Mouse (Mus musculus) midbrain, embryonic 13.5 days (tissue): ENCODE results near the gene Ap2a1. TPM values are rescaled to one million over a fixed set of nuclear protein-coding genes. Genes with fewer than 3 reads are reported as not detected.

Experiments used
- ATAC-seq: fragments of 200-750 bp; cut with Nextera tagmentation; 2 replicates; pipeline ENCODE4 v1.8.0; 2017; ENCODE audit warnings: mild to moderate bottlenecking, moderate TSS enrichment, moderate library complexity
- H3K27ac ChIP-seq: fragments of 300-500 bp; sonication (generic); 2 replicates; pipeline ENCODE4 v1.5.1; 2015; ENCODE audit warnings: inconsistent platforms, mild to moderate bottlenecking, moderate library complexity
- H3K27me3 ChIP-seq: fragments of 300-500 bp; sonication (generic); 2 replicates; pipeline ENCODE4 v1.6.1; 2015; ENCODE audit warnings: mild to moderate bottlenecking, inconsistent platforms
- H3K36me3 ChIP-seq: fragments of 300-500 bp; sonication (generic); 2 replicates; pipeline ENCODE4 v1.6.1; 2015; ENCODE audit warnings: mild to moderate bottlenecking, inconsistent platforms
- H3K4me1 ChIP-seq: fragments of 300-500 bp; sonication (generic); replicated peaks from 2 replicates; pipeline ENCODE4 v1.6.1; 2015; ENCODE audit warnings: inconsistent platforms
- H3K4me2 ChIP-seq: fragments of 300-500 bp; sonication (generic); replicated peaks from 2 replicates; pipeline ENCODE4 v1.6.1; 2015; ENCODE audit warnings: moderate library complexity, mild to moderate bottlenecking, inconsistent platforms
- H3K4me3 ChIP-seq: fragments of 300-500 bp; sonication (generic); replicated peaks from 2 replicates; pipeline ENCODE4 v1.5.1; 2015; ENCODE audit warnings: mild to moderate bottlenecking, inconsistent platforms
- H3K9ac ChIP-seq: fragments of 300-500 bp; sonication (generic); replicated peaks from 2 replicates; pipeline ENCODE4 v1.6.1; 2015; ENCODE audit warnings: mild to moderate bottlenecking, inconsistent platforms
- H3K9me3 ChIP-seq: fragments of 300-500 bp; sonication (generic); 2 replicates; pipeline ENCODE4 v1.6.1; 2016; ENCODE audit warnings: mild to moderate bottlenecking, inconsistent platforms
- WGBS: fragments of 180-500 bp; shearing (Covaris S2); methylation state at CpG from one replicate; pipeline ENCODE4 v1.1.7; 2015; 5-methylcytosine and 5-hydroxymethylcytosine counted together
- polyA plus RNA-seq: library from polyadenylated mRNA; unstranded; fragments of >200 nt; fragmentation: Nextera tagmentation; extraction: Ambion mirVana; gene quantifications from 2 replicates; pipeline ENCODE4 v1.2.1, GENCODE M21; 2015

Gene Ap2a1
- polyA plus RNA-seq, 1 experiment from 2014 or later: 98.6 TPM

GRCm38 (mm10) chr7:44962337-44962736 lies 33.0 kb upstream of the Ap2a1 start:
- ATAC-seq: no peak
- 88% methylated on average over 8 of the region's 8 CpGs for WGBS

GRCm38 (mm10) chr7:44960512-44960910 lies 31.2 kb upstream of the Ap2a1 start:
- H3K4me2 ChIP-seq: no peak overlapping the region
- WGBS: 91% methylated on average over 13 of the region's 13 CpGs
- peaks cover 68% of the 10 kb centered on the region for H3K36me3 ChIP-seq
- H3K9ac ChIP-seq: no peak overlapping the region
- H3K4me1 ChIP-seq: no peaks in the 10 kb centered on the region
- no peak for ATAC-seq
- no peaks in the 10 kb centered on the region for H3K27me3 ChIP-seq
- H3K9me3 ChIP-seq: no peaks in the 10 kb centered on the region
- no peak overlapping the region for H3K4me3 ChIP-seq
- H3K27ac ChIP-seq: no peak overlapping the region

More at GRCm38 (mm10) chr7:44962337-44962736, 33.0 kb upstream of the Ap2a1 start:
- Histone ChIP-seq H3K4me2 (no peak overlapping the region), H3K4me3 (no peak overlapping the region), H3K9me3 (no peaks in the 10 kb centered on the region), H3K27me3 (no peaks in the 10 kb centered on the region), H3K36me3 (peaks cover 85% of the 10 kb centered on the region), H3K27ac (no peak overlapping the region), H3K4me1 (no peaks in the 10 kb centered on the region), H3K9ac (no peak overlapping the region)

- Histone ChIP-seq H3K9me3 (no peaks in the 10 kb centered on the region), H3K4me3 (no peak overlapping the region), H3K27ac (no peak overlapping the region), H3K36me3 (peaks cover 63% of the 10 kb centered on the region), H3K4me2 (no peak overlapping the region), H3K4me1 (no peaks in the 10 kb centered on the region), H3K27me3 (no peaks in the 10 kb centered on the region), H3K9ac (no peak overlapping the region)
- no peak for ATAC-seq
- whole genome bisulfite sequencing: 90% methylated on average over 10 of the region's 10 CpGs
Observed at GRCm38 (mm10) chr7:44959874-44960511, 30.7 kb upstream of the Ap2a1 start.

DNA sequence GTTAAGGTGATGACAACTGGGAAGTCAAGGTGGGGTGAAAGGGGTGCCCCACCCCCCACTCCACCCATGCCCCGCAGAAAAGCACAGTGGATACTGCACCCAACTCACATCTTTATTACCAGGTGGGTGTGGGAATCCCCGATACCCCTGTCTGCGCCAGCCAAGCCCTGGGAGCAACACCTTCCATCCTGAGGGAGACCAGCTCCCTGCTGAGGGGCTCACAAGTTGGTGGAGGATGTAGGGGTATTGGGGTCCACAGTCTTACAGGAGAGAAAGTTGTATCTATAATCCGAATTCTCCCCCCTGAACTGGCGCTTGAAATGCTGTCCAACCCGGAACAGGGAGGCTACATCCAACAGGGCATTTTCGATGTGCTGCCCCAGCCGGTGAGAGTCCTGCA lies 30.0 kb upstream of the Ap2a1 start:
- no peak overlapping the region for H3K4me3 ChIP-seq
- no peaks in the 10 kb centered on the region for H3K9me3 ChIP-seq
- no peak overlapping the region for H3K27ac ChIP-seq
- no peak overlapping the region for H3K9ac ChIP-seq
- no peak overlapping the region for H3K4me2 ChIP-seq
- peaks cover 58% of the 10 kb centered on the region for H3K36me3 ChIP-seq
- 91% methylated on average over 8 of the region's 8 CpGs for WGBS
- no peaks in the 10 kb centered on the region for H3K4me1 ChIP-seq
- ATAC-seq: no peak
- no peaks in the 10 kb centered on the region for H3K27me3 ChIP-seq

- Histone ChIP-seq H3K4me3 (no peak overlapping the region), H3K27me3 (no peaks in the 10 kb centered on the region), H3K9ac (no peak overlapping the region), H3K9me3 (no peaks in the 10 kb centered on the region), H3K4me2 (no peak overlapping the region), H3K27ac (no peak overlapping the region), H3K36me3 (peaks cover 47% of the 10 kb centered on the region), H3K4me1 (0 out of 2 replicates have a peak, but pooled peaks cover under 1% of the 10 kb centered on the region)
- WGBS: 51% methylated on average over 7 of the region's 7 CpGs
- ATAC-seq: no peak
Observed at GRCm38 (mm10) chr7:44958208-44958607, 28.9 kb upstream of the Ap2a1 start.

- 73% methylated on average over 20 of the region's 20 CpGs for WGBS
- H3K9ac ChIP-seq: 0 out of 2 replicates have a peak overlapping the region, but pooled peaks have one; percentile 6
- no peak for ATAC-seq
- H3K9me3 ChIP-seq: no peaks in the 10 kb centered on the region
- no peak overlapping the region for H3K4me2 ChIP-seq
- peaks cover 9% of the 10 kb centered on the region for H3K4me1 ChIP-seq
- no peak overlapping the region for H3K27ac ChIP-seq
- H3K4me3 ChIP-seq: no peak overlapping the region
- H3K27me3 ChIP-seq: peaks cover 4% of the 10 kb centered on the region; the same call in 1 of the 2 replicates
- H3K36me3 ChIP-seq: peaks cover 38% of the 10 kb centered on the region
Observed at GRCm38 (mm10) chr7:44957183-44957835, 28.0 kb upstream of the Ap2a1 start.

GRCm38 (mm10) chr7:44956266-44956665 lies 27.0 kb upstream of the Ap2a1 start:
- Histone ChIP-seq H3K27me3 (peaks cover 14% of the 10 kb centered on the region), H3K9ac (0 out of 2 replicates have a peak overlapping the region, but pooled peaks have one; percentile 19), H3K27ac (peak overlapping the region; percentile 19; the same call in 1 of the 2 replicates), H3K4me3 (no peak overlapping the region), H3K36me3 (peaks cover 28% of the 10 kb centered on the region), H3K9me3 (no peaks in the 10 kb centered on the region), H3K4me2 (no peak overlapping the region), H3K4me1 (peaks cover 18% of the 10 kb centered on the region)
- no peak for ATAC-seq
- WGBS: 61% methylated on average over 6 of the region's 6 CpGs

GRCm38 (mm10) chr7:44955628-44956027 lies 26.3 kb upstream of the Ap2a1 start:
- H3K27ac ChIP-seq: no peak overlapping the region
- WGBS: 51% methylated on average over 5 of the region's 5 CpGs
- H3K9me3 ChIP-seq: no peaks in the 10 kb centered on the region
- no peak overlapping the region for H3K4me3 ChIP-seq
- no peak overlapping the region for H3K9ac ChIP-seq
- ATAC-seq: no peak
- peaks cover 18% of the 10 kb centered on the region for H3K4me1 ChIP-seq
- H3K36me3 ChIP-seq: peaks cover 22% of the 10 kb centered on the region
- no peak overlapping the region for H3K4me2 ChIP-seq
- H3K27me3 ChIP-seq: peaks cover 21% of the 10 kb centered on the region

GRCm38 (mm10) chr7:44954091-44954885 lies 25.0 kb upstream of the Ap2a1 start:
- no peak overlapping the region for H3K4me2 ChIP-seq
- peaks cover 10% of the 10 kb centered on the region for H3K36me3 ChIP-seq
- H3K27me3 ChIP-seq: peaks cover 33% of the 10 kb centered on the region
- no peak for ATAC-seq
- WGBS: 81% methylated on average over 12 of the region's 12 CpGs
- H3K4me1 ChIP-seq: peaks cover 18% of the 10 kb centered on the region
- H3K27ac ChIP-seq: no peak overlapping the region
- no peaks in the 10 kb centered on the region for H3K9me3 ChIP-seq
- no peak overlapping the region for H3K9ac ChIP-seq
- H3K4me3 ChIP-seq: no peak overlapping the region

GRCm38 (mm10) chr7:44953561-44953960 lies 24.3 kb upstream of the Ap2a1 start:
- Histone ChIP-seq H3K4me3 (no peak overlapping the region), H3K27ac (no peak overlapping the region), H3K27me3 (peaks cover 33% of the 10 kb centered on the region), H3K9me3 (no peaks in the 10 kb centered on the region), H3K4me1 (peaks cover 18% of the 10 kb centered on the region), H3K36me3 (peaks cover 2% of the 10 kb centered on the region; the same call in 1 of the 2 replicates), H3K9ac (no peak overlapping the region), H3K4me2 (no peak overlapping the region)
- 56% methylated on average over 14 of the region's 14 CpGs for WGBS
- no peak for ATAC-seq

DNA sequence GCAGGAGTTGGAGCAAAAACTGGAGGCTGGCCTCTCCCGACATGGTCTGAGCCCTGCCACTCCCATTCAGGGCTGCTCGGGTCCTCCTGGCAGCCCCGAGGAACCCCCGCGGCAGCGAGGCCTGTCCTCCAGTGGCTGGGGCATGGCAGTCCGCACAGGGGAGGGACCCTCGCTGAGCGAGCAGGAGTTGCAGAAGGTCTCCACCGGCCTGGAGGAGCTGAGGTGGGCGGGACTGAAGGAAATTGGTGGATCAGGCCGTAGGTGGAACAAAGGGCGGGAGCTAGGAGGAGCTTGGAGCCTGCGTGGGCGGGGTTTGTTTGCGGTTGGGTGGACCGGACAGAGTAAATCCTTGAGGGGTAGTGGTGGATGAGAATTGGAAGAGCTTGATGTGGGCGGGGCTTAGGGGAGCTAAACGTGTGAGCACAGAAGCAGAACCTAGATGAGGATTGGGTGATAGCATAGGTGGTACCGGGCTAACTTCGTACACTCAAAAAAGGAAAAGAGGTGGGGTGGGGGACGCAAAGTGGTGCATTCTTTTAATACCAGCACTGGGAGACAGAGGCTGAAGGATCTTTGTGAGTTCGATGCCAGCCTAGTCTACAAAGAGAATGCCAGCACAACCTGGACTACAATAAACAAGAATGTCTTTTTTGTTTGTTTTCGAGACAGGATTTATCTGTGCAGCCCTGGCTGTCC lies 23.5 kb upstream of the Ap2a1 start:
- peak overlapping the region; percentile 47 for H3K4me3 ChIP-seq
- peak; percentile 84 for ATAC-seq
- WGBS: 6% methylated on average over 24 of the region's 24 CpGs
- no peaks in the 10 kb centered on the region for H3K9me3 ChIP-seq
- H3K27me3 ChIP-seq: peaks cover 33% of the 10 kb centered on the region
- peaks cover 18% of the 10 kb centered on the region for H3K4me1 ChIP-seq
- H3K36me3 ChIP-seq: no peaks in the 10 kb centered on the region
- peak overlapping the region; percentile 74 for H3K4me2 ChIP-seq
- peak overlapping the region; percentile 58; the same call in 1 of the 2 replicates for H3K27ac ChIP-seq
- peak overlapping the region; percentile 62 for H3K9ac ChIP-seq
